Mouse (Mus musculus): ENCODE measurements around the gene Scaf8. TPM values are rescaled to one million over a fixed set of nuclear protein-coding genes. Genes with fewer than 3 reads are reported as not detected.
"Not testable (repeated sequence)": the region's sequence is repeated elsewhere in the genome, so short reads cannot be mapped to it uniquely, and the experiment has no call there.

Scaf8 gene
- total RNA-seq, 2 experiments from 2014 or later: 31.5 to 38.8 TPM

GRCm38 (mm10) chr17:3114358-3114719 is 433 bp upstream of the Scaf8 start:
- ATAC-seq (replicated peaks; ENCODE audit: poor library complexity, severe bottlenecking): peak; percentile 61

- ATAC-seq (replicated peaks; ENCODE audit: poor library complexity, severe bottlenecking): peak; percentile 53
These were observed 705 bp downstream of the Scaf8 start for GRCm38 (mm10) chr17:3115380-3115974.

- ATAC-seq (replicated peaks; ENCODE audit: poor library complexity, severe bottlenecking): not testable (repeated sequence)
These were observed 6.2 kb downstream of the Scaf8 start for GRCm38 (mm10) chr17:3120949-3121348.

GRCm38 (mm10) chr17:3123581-3123980 is 8.8 kb downstream of the Scaf8 start:
- ATAC-seq (replicated peaks; ENCODE audit: poor library complexity, severe bottlenecking): not testable (repeated sequence)

GRCm38 (mm10) chr17:3128716-3129115 is 13.9 kb downstream of the Scaf8 start:
- no peak for ATAC-seq (replicated peaks; ENCODE audit: poor library complexity, severe bottlenecking)

- ATAC-seq (replicated peaks; ENCODE audit: poor library complexity, severe bottlenecking): no peak
These were observed 15.0 kb downstream of the Scaf8 start for GRCm38 (mm10) chr17:3129791-3130190.

- no peak for ATAC-seq (replicated peaks; ENCODE audit: poor library complexity, severe bottlenecking)
These were observed 20.6 kb downstream of the Scaf8 start for GRCm38 (mm10) chr17:3135346-3135745.

- ATAC-seq (replicated peaks; ENCODE audit: poor library complexity, severe bottlenecking): no peak
These were observed 21.4 kb downstream of the Scaf8 start for GRCm38 (mm10) chr17:3136127-3136526.

GRCm38 (mm10) chr17:3138387-3138786 is 23.6 kb downstream of the Scaf8 start:
- ATAC-seq (replicated peaks; ENCODE audit: poor library complexity, severe bottlenecking): no peak

GRCm38 (mm10) chr17:3140100-3140499 is 25.3 kb downstream of the Scaf8 start:
- ATAC-seq (replicated peaks; ENCODE audit: poor library complexity, severe bottlenecking): no peak

GRCm38 (mm10) chr17:3148853-3149252 is 34.1 kb downstream of the Scaf8 start:
- ATAC-seq (replicated peaks; ENCODE audit: poor library complexity, severe bottlenecking): no peak

- peak; percentile 33 for ATAC-seq (replicated peaks; ENCODE audit: poor library complexity, severe bottlenecking)
These were observed 34.8 kb downstream of the Scaf8 start for GRCm38 (mm10) chr17:3149541-3149940.

GRCm38 (mm10) chr17:3150701-3151100 is 35.9 kb downstream of the Scaf8 start:
- not testable (repeated sequence) for ATAC-seq (replicated peaks; ENCODE audit: poor library complexity, severe bottlenecking)

GRCm38 (mm10) chr17:3151181-3151580 is 36.4 kb downstream of the Scaf8 start:
- ATAC-seq (replicated peaks; ENCODE audit: poor library complexity, severe bottlenecking): no peak

- peak; percentile 98 for ATAC-seq (replicated peaks; ENCODE audit: poor library complexity, severe bottlenecking)
These were observed 41.4 kb downstream of the Scaf8 start for GRCm38 (mm10) chr17:3156176-3156575.

- ATAC-seq (replicated peaks; ENCODE audit: poor library complexity, severe bottlenecking): 0 out of 2 replicates have a peak, but pooled peaks have one; percentile 4
These were observed 42.2 kb downstream of the Scaf8 start for GRCm38 (mm10) chr17:3157016-3157415.

GRCm38 (mm10) chr17:3162905-3163304 is 48.1 kb downstream of the Scaf8 start:
- no peak for ATAC-seq (replicated peaks; ENCODE audit: poor library complexity, severe bottlenecking)

GRCm38 (mm10) chr17:3180425-3180945 is 65.7 kb downstream of the Scaf8 start:
- not testable (repeated sequence) for ATAC-seq (replicated peaks; ENCODE audit: poor library complexity, severe bottlenecking)

- not testable (repeated sequence) for ATAC-seq (replicated peaks; ENCODE audit: poor library complexity, severe bottlenecking)
These were observed 80.7 kb downstream of the Scaf8 start for GRCm38 (mm10) chr17:3195483-3195882.

- ATAC-seq (replicated peaks; ENCODE audit: poor library complexity, severe bottlenecking): no peak
These were observed 85.6 kb downstream of the Scaf8 start for GRCm38 (mm10) chr17:3200328-3200727.

GRCm38 (mm10) chr17:3203916-3204315 is 89.1 kb downstream of the Scaf8 start:
- no peak for ATAC-seq (replicated peaks; ENCODE audit: poor library complexity, severe bottlenecking)

GRCm38 (mm10) chr17:3204826-3205405 is 90.1 kb downstream of the Scaf8 start:
- ATAC-seq (replicated peaks; ENCODE audit: poor library complexity, severe bottlenecking): peak; percentile 82

Measured in granulocyte monocyte progenitor cell, adult 5-6 weeks (primary cell).